Mouse (Mus musculus) liver, adult 2 months (tissue): ENCODE measurements around the gene Cyp4b1.

ENCODE experiments used
- CTCF ChIP-seq: fragments of 200-500 bp; IDR thresholded peaks from 2 replicates; pipeline ENCODE4 v1.5.1; 2011; ENCODE audit warnings: low read depth, low read length, control low read depth
- POLR2A ChIP-seq: fragments of 200-500 bp; IDR thresholded peaks from 2 replicates; pipeline ENCODE4 v1.6.1; 2011; ENCODE audit warnings: low read length, control low read depth; ENCODE audit not compliant: insufficient read depth; ENCODE audit errors: extremely low read depth

DNA sequence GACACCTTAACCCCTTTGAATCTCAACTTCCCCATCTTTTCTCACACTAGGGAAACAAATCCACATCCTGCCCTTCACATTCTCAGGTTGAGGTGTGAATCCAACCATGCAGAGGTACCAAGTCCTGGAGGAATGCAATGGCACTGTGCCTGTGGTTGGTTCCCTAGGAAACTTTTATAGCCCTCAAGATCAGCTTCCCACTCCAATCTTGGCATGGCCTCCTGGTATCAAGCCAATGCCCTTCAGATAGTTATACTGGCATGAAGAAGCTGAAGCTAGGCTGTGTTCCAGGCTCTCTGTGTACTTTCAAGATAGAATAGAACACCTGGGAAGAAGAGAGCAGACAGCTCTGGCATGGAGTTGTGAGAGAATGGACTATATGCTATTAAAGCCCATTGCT, 2.2 kb downstream of the Cyp4b1 start:
- TF ChIP-seq CTCF (no peak), POLR2A (no peak)
